9 mouse cellular contexts compared by ENCODE assay signal in the genomic region with DNA sequence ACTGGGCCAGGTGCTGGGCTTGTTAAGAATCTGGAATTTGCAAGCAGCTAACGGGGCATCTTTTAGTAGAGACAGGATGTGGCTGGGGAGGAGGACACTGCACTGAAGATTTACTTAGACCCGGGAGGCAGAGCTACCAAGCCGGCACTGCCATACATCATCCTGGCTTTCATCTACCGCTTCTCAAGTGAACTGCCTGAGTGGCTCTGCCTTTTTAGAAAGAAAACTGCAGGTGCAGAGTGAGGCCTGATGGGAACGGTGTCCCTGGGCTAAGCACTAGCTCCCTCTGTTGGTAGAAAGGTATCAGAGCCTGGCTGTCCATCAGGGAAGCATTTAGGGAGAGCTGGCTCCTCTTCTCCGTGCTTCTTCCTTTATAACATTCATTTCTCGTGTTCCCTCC. TPM values are rescaled to one million over a fixed set of nuclear protein-coding genes. Genes with fewer than 3 reads are reported as not detected.
DNase-seq lines count a peak whose midpoint lies in the region; ATAC-seq and TF ChIP-seq lines count a peak whose summit lies in the region.
"Had no signal": no experiment of that assay in that cellular context is flagged by ENCODE, and none has a peak within 500 bp of the region (broad histone marks: within the 10 kb centered on the region; RNA-seq: fewer than 3 reads in every experiment).

No protein-coding gene starts in this region.

- no peak for TF ChIP-seq EP300 in CH12.LX (IDR thresholded peaks at IDR 0.05; ENCODE audit: low read length)

- TF ChIP-seq CTCF in CH12.LX (conservative IDR thresholded peaks at IDR 0.05 in 1 of 2, IDR thresholded peaks at IDR 0.05 in 1 of 2; ENCODE audit: low read depth in 2 of 2, low read length in 2 of 2), result peak; percentile 87 to 97

- 0 out of 2 replicates have a peak, but pooled peaks have one; percentile 42 for TF ChIP-seq POLR2A in CH12.LX (IDR thresholded peaks at IDR 0.05; ENCODE audit: low read depth, low read length)

- ATAC-seq in megakaryocyte-erythroid progenitor cell, adult 5-6 weeks (replicated peaks; ENCODE audit: low FRiP score, low TSS enrichment, poor library complexity, severe bottlenecking), result peak; percentile 70

- dilution Hi-C loops in CH12.LX (cut with MboI; ENCODE audit: extremely low pct_ligation_motif_present, extremely low pct_unique_long_range_greater_than_20kb, low sequenced_read_pairs), result no loop called here

- no peak overlapping the region for H3K9ac ChIP-seq in CH12.LX (ENCODE audit: insufficient read depth, low read depth)

- peaks cover 64% of the 10 kb centered on the region for H3K36me3 ChIP-seq in heart, embryonic 10.5 days
- peaks cover 51 to 88% of the 10 kb centered on the region in 2 experiments for H3K36me3 ChIP-seq in CH12.LX (replicated peaks in 1 of 2; ENCODE audit: control insufficient read depth in 1 of 2, insufficient read depth in 1 of 2, low read length in 1 of 2)

- no peak overlapping the region for H3K27ac ChIP-seq in heart, embryonic 10.5 days
- H3K27ac ChIP-seq in CH12.LX (ENCODE audit: insufficient read depth, low read depth), result no peak overlapping the region

- WGBS in heart, embryonic 10.5 days, result 33% methylated on average over 7 of the region's 7 CpGs

- no peak overlapping the region for H3K4me2 ChIP-seq in CH12.LX (ENCODE audit: insufficient read depth, low read depth, poor library complexity, severe bottlenecking)

- no peaks in the 10 kb centered on the region for H3K27me3 ChIP-seq in heart, embryonic 10.5 days (ENCODE audit: insufficient read depth, poor library complexity, severe bottlenecking)
- no peaks in the 10 kb centered on the region for H3K27me3 ChIP-seq in CH12.LX (replicated peaks)

- H3K4me3 ChIP-seq in heart, embryonic 10.5 days, result no peak overlapping the region
- no peak overlapping the region for H3K4me3 ChIP-seq in CH12.LX (replicated peaks in 1 of 3; ENCODE audit: low read depth in 2 of 3, low read length in 2 of 3, poor library complexity in 1 of 3)
- H3K4me3 ChIP-seq: myocyte had no signal

- peak; percentile 94 for TF ChIP-seq RAD21 in CH12.LX (IDR thresholded peaks at IDR 0.05; ENCODE audit: low read depth, low read length)

- no peaks in the 10 kb centered on the region for H3K9me3 ChIP-seq in heart, embryonic 10.5 days
- no peaks in the 10 kb centered on the region for H3K9me3 ChIP-seq in CH12.LX (replicated peaks; ENCODE audit: low read length)

- DNase-seq in heart, adult 11 months, result peak; percentile 87
- DNase-seq in heart, embryonic 10.5 days (ENCODE audit: low spot score), result no peak
- peak; percentile 79 for DNase-seq in CH12.LX (ENCODE audit: extremely low read depth)
- DNase-seq in cerebellum, adult 11 months, result peak; percentile 69
- DNase-seq in forelimb bud, embryonic 11.5 days (ENCODE audit: low read depth, low spot score), result peak; percentile 52
- DNase-seq in spleen, adult 12 weeks (ENCODE audit: low spot score), result no peak
- no peak for DNase-seq in gastrocnemius, postnatal 36 days

- 0 out of 2 replicates have a peak, but pooled peaks cover 3% of the 10 kb centered on the region for H3K4me1 ChIP-seq in heart, embryonic 10.5 days
- peaks cover 3 to 13% of the 10 kb centered on the region in 2 experiments; a peak in 3 of 4 replicates for H3K4me1 ChIP-seq in CH12.LX (ENCODE audit: control insufficient read depth in 1 of 2, insufficient read depth in 2 of 2)

- intact Hi-C loops in gastrocnemius, postnatal 36 days (cut with DNase I), result no loop called here

- H3K79me2 ChIP-seq in CH12.LX (replicated peaks; ENCODE audit: control insufficient read depth, extremely low read depth, insufficient read depth, poor library complexity, severe bottlenecking), result no peaks in the 10 kb centered on the region

- in situ Hi-C loops in CH12.LX (cut with MboI; ENCODE audit: low pct_ligation_motif_present, low pct_unique_long_range_greater_than_20kb, low sequenced_read_pairs), result no loop called here

TF ChIP-seq in CH12.LX, 34 proteins besides CTCF, POLR2A, EP300 and RAD21:
- TF ChIP-seq TCF12 (IDR thresholded peaks at IDR 0.05; ENCODE audit: low read depth, low read length), result peak; percentile 53
- TF ChIP-seq MEF2A (IDR thresholded peaks at IDR 0.05; ENCODE audit: borderline replicate concordance, low read depth, low read length), result peak; percentile 70; the same call in 1 of the 2 replicates
- TF ChIP-seq SMC3 (IDR thresholded peaks at IDR 0.05; ENCODE audit: low read depth, low read length), result peak; percentile 95
- TF ChIP-seq HCFC1 (IDR thresholded peaks at IDR 0.05; ENCODE audit: low read depth, low read length), result peak; percentile 47; the same call in 1 of the 2 replicates
- TF ChIP-seq BHLHE40 (IDR thresholded peaks at IDR 0.05; ENCODE audit: low read depth, low read length), result 0 out of 2 replicates have a peak, but pooled peaks have one; percentile 33
- peak; percentile 49; the same call in 1 of the 2 replicates for TF ChIP-seq MAX (IDR thresholded peaks at IDR 0.05; ENCODE audit: low read length)
- no peak for TF ChIP-seq JUN (IDR thresholded peaks at IDR 0.05; ENCODE audit: insufficient read depth, low read depth, low read length)
- peak; percentile 9; the same call in 1 of the 2 replicates for TF ChIP-seq MXI1 (IDR thresholded peaks at IDR 0.05; ENCODE audit: low read depth, low read length)
- no peak for TF ChIP-seq KAT2A (IDR thresholded peaks at IDR 0.05; ENCODE audit: insufficient replicate concordance, low read length)
- TF ChIP-seq MYC (IDR thresholded peaks at IDR 0.05; ENCODE audit: low read depth, low read length), result peak; percentile 72
- 0 out of 2 replicates have a peak, but pooled peaks have one; percentile 32 for TF ChIP-seq MAZ (IDR thresholded peaks at IDR 0.05; ENCODE audit: low read depth, low read length)
- no peak for TF ChIP-seq ZKSCAN1 (IDR thresholded peaks at IDR 0.05; ENCODE audit: borderline replicate concordance, low read depth, low read length)
- TF ChIP-seq SIN3A (IDR thresholded peaks at IDR 0.05; ENCODE audit: low read length), result peak; percentile 56; the same call in 1 of the 2 replicates
- peak; percentile 50 for TF ChIP-seq ZC3H11A (IDR thresholded peaks at IDR 0.05; ENCODE audit: low read depth, low read length)
- TF ChIP-seq NELFE (IDR thresholded peaks at IDR 0.05; ENCODE audit: low read depth, low read length), result no peak
- no peak for TF ChIP-seq GABPA (IDR thresholded peaks at IDR 0.05; ENCODE audit: insufficient replicate concordance, low read depth, low read length)
- 0 out of 2 replicates have a peak, but pooled peaks have one; percentile 17 for TF ChIP-seq NRF1 (IDR thresholded peaks at IDR 0.05; ENCODE audit: low read depth, low read length)
- peak; percentile 26; the same call in 1 of the 2 replicates for TF ChIP-seq ZNF384 (IDR thresholded peaks at IDR 0.05; ENCODE audit: low read depth, low read length)

RNA-seq across cellular contexts. Expression of gene Ezh1, which starts 25.3 kb away (rescaled TPM):
- polyA plus RNA-seq in heart, embryonic 10.5 days (2016; fragmentation: Nextera tagmentation; extraction: Ambion mirVana), result 12.9 and 13.3 TPM in 2 replicates
- total RNA-seq in CH12.LX (2012; rRNA removed) (11.1 and 15.3 TPM in 2 replicates), CH12.LX (2014; rRNA removed) (8.5 and 8.7 TPM in 2 replicates)
- 10.8 and 12.1 TPM in 2 replicates for polyA plus RNA-seq in CH12.LX (2012; ENCODE audit: insufficient read length, low read depth)
- 18.2 and 20.6 TPM in 2 replicates for total RNA-seq in megakaryocyte-erythroid progenitor cell, adult 5-6 weeks (2014; fragmentation: Nextera tagmentation)
- 13.8 and 20.3 TPM in 2 replicates for total RNA-seq in megakaryocyte-erythroid progenitor cell, adult 5-6 weeks (2017)
- total RNA-seq in gastrocnemius, postnatal 36 days (2021), result 10 to 100 TPM; 20.5 to 23.8 TPM

RNA-seq across cellular contexts. Expression of gene Ccr10, which starts 25.7 kb away (rescaled TPM):
- 0.16 and 0.19 TPM in 2 replicates for polyA plus RNA-seq in heart, embryonic 10.5 days (2016; fragmentation: Nextera tagmentation; extraction: Ambion mirVana)
- total RNA-seq in CH12.LX (2012; rRNA removed) (29.6 and 58.7 TPM in 2 replicates), CH12.LX (2014; rRNA removed) (14.1 and 17.2 TPM in 2 replicates)
- polyA plus RNA-seq in CH12.LX (2012; ENCODE audit: insufficient read length, low read depth), result 12.3 TPM in 2 replicates
- not detected in 2 replicates for total RNA-seq in megakaryocyte-erythroid progenitor cell, adult 5-6 weeks (2014; fragmentation: Nextera tagmentation)
- total RNA-seq in megakaryocyte-erythroid progenitor cell, adult 5-6 weeks (2017), result not detected in 2 replicates
- total RNA-seq in gastrocnemius, postnatal 36 days (2021), result not detected

RNA-seq across cellular contexts. Expression of gene Plekhh3, which starts 29.8 kb away (rescaled TPM):
- polyA plus RNA-seq in heart, embryonic 10.5 days (2016; fragmentation: Nextera tagmentation; extraction: Ambion mirVana), result 5.6 and 6.4 TPM in 2 replicates
- total RNA-seq in CH12.LX (2012; rRNA removed) (16.3 and 20.3 TPM in 2 replicates), CH12.LX (2014; rRNA removed) (2.8 and 2.9 TPM in 2 replicates)
- 3.7 and 5.0 TPM in 2 replicates for polyA plus RNA-seq in CH12.LX (2012; ENCODE audit: insufficient read length, low read depth)
- total RNA-seq in megakaryocyte-erythroid progenitor cell, adult 5-6 weeks (2014; fragmentation: Nextera tagmentation), result not detected in 2 replicates
- total RNA-seq in megakaryocyte-erythroid progenitor cell, adult 5-6 weeks (2017), result not detected in 2 replicates
- total RNA-seq in gastrocnemius, postnatal 36 days (2021), result 10 to 100 TPM; 22.4 to 27.6 TPM

RNA-seq across cellular contexts. Expression of gene Cntnap1, which starts 30.7 kb away (rescaled TPM):
- polyA plus RNA-seq in heart, embryonic 10.5 days (2016; fragmentation: Nextera tagmentation; extraction: Ambion mirVana), result 0.39 and 0.44 TPM in 2 replicates
- 15.6 and 16.7 TPM in 2 replicates for total RNA-seq in CH12.LX (2012; rRNA removed)
- total RNA-seq in CH12.LX (2014; rRNA removed), result 3.6 and 4.4 TPM in 2 replicates
- polyA plus RNA-seq in CH12.LX (2012; ENCODE audit: insufficient read length, low read depth), result 17.9 and 19.5 TPM in 2 replicates
- not detected in 2 replicates for total RNA-seq in megakaryocyte-erythroid progenitor cell, adult 5-6 weeks (2014; fragmentation: Nextera tagmentation)
- 0.15 TPM in 1 of 2 replicates, not detected in the other for total RNA-seq in megakaryocyte-erythroid progenitor cell, adult 5-6 weeks (2017)
- total RNA-seq in gastrocnemius, postnatal 36 days (2021), result 1 to 10 TPM; 1.1 to 2.1 TPM

RNA-seq across cellular contexts. Expression of gene Ramp2, which starts 44.8 kb away (rescaled TPM):
- polyA plus RNA-seq in heart, embryonic 10.5 days (2016; fragmentation: Nextera tagmentation; extraction: Ambion mirVana), result 166 and 202 TPM in 2 replicates
- 1.3 and 1.5 TPM in 2 replicates for total RNA-seq in CH12.LX (2012; rRNA removed)
- 0.26 TPM in 1 of 2 replicates, not detected in the other for total RNA-seq in CH12.LX (2014; rRNA removed)
- polyA plus RNA-seq in CH12.LX (2012; ENCODE audit: insufficient read length, low read depth), result 0.33 and 0.80 TPM in 2 replicates
- total RNA-seq in megakaryocyte-erythroid progenitor cell, adult 5-6 weeks (2014; fragmentation: Nextera tagmentation), result not detected in 2 replicates
- total RNA-seq in megakaryocyte-erythroid progenitor cell, adult 5-6 weeks (2017), result not detected in 2 replicates
- total RNA-seq in gastrocnemius, postnatal 36 days (2021), result 10 to 100 TPM; 35.3 to 38.3 TPM

Comparison
In these comparisons a context has a peak if more than half of its experiments do, and no peak if none do; other contexts are left out.
1. DNase-seq: peak in heart, adult 11 months (single experiment), CH12.LX (single experiment), cerebellum, adult 11 months (single experiment) and forelimb bud, embryonic 11.5 days (single experiment); none in heart, embryonic 10.5 days (single experiment), spleen, adult 12 weeks (single experiment) and gastrocnemius, postnatal 36 days (0 of 2).
2. RNA of gene Ccr10, which starts 25.7 kb away (total RNA-seq): 14.1 to 58.7 TPM in CH12.LX; not detected in gastrocnemius, postnatal 36 days and not detected in megakaryocyte-erythroid progenitor cell, adult 5-6 weeks; every median in the first group is over 10 times any median in the second.